Mouse (Mus musculus): Measurements from ENCODE around the gene Hspa1l.

Gene Hspa1l

GRCm38 (mm10) chr17:35023221-35023620 lies 50.7 kb downstream of the Hspa1l start:
- DNase-seq (ENCODE audit: low spot score in 2 of 2) = no peak

GRCm38 (mm10) chr17:35023756-35024155 lies 51.3 kb downstream of the Hspa1l start:
- no peak for DNase-seq (ENCODE audit: low spot score in 2 of 2)

- DNase-seq (ENCODE audit: low spot score in 2 of 2) = no peak
Observed at GRCm38 (mm10) chr17:35024261-35024660, 51.8 kb downstream of the Hspa1l start.

DNA sequence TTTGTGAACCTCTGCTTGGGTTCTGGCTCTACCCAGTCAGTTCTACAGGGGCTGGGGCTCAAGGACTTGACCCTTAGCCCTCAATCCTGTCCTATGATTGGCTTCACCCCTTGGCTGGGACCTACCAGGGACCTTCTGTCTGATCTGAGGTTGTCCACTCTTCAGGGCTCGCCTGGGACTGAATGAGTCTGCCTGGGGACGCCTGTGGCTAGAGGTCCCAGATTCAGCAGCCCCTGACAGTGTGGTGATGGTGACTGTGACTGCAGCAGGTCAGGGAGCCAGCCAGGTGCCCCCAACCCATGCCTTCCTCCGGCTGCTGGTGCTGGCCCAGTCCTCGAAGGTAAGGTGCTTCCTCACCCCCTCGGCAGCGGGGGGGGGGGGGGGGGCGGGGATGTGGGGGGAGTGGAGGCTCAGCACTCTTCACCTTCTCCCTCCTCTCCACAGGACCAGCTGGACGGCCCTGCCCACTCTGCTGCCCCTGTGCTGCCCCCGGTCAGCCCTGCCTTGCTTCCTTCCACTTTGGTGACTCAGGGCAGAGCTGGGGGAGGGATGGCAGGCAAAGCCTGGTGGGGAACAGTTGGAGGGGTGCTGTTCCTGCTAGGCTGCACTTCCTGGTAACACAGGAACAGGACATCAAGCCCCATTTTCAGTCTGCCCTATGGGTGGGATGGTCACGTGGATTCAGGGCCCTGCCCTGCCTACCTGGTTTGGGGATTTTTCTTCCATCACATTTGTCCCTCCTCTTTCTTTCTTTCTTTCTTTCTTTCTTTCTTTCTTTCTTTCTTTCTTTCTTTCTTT lies 52.4 kb downstream of the Hspa1l start:
- no peak for DNase-seq (ENCODE audit: low spot score in 2 of 2)

GRCm38 (mm10) chr17:35026206-35026605 lies 53.7 kb downstream of the Hspa1l start:
- DNase-seq (ENCODE audit: low spot score in 2 of 2) = no peak

GRCm38 (mm10) chr17:35027277-35028068 lies 55.0 kb downstream of the Hspa1l start, which contains the start of gene Sapcd1:
Gene Sapcd1 (minus strand): TSS chr17:35028016.
- peak; percentile 48 to 71 for DNase-seq (ENCODE audit: low spot score in 2 of 2)

DNA sequence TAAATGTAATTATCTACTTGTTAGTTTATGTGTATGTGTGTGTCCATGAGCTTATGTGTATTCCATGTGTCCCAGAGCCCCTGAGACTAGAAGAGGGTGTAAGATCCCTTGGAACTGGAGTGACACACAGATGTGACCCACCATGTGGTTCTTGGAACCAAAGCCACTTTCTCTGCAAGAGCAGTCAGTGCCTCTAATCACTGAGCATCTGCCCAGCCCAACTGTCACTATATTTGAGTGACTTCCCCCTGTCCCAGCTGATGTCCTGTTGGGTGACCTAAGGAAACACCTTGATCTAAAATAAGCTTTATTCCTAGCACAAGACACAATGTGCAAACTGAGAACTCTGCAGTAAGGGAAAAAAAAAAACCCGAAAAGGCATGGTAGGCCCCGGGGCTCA lies 55.8 kb downstream of the Hspa1l start:
- DNase-seq (ENCODE audit: low spot score in 2 of 2) = no peak
